Mouse (Mus musculus) fat pad, adult 2 months (tissue): ENCODE data around the gene Cep290.

Experiments
- DNase-seq: peaks from one replicate; pipeline ENCODE4 v3.0.0-alpha.2; 2011; ENCODE audit warnings: low read depth, low spot score; ENCODE audit errors: extremely low read depth

Gene Cep290

DNA sequence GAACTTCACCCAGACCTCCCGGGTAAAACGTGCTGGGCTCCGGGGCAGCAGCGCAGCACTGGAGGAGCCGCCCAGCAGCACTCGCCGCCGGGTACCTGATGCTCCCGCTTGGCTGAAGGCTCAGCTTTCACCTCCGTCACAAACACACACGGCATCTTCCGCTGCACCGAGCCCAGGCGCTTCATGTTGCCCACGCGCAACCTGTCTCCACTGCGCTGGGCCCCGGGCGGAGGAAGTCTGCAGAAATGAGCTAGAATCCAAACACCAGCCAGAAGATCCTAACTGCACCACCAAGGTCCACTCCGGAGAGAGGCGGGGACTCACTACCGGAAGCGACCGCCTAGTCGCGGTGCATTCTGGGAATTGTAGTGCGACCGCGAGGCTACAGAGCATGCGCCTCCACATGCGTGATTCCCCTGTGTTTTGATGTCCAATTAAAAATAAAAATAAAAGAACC, 101.6 kb downstream of the Cep290 start:
- DNase-seq = no peak

DNA sequence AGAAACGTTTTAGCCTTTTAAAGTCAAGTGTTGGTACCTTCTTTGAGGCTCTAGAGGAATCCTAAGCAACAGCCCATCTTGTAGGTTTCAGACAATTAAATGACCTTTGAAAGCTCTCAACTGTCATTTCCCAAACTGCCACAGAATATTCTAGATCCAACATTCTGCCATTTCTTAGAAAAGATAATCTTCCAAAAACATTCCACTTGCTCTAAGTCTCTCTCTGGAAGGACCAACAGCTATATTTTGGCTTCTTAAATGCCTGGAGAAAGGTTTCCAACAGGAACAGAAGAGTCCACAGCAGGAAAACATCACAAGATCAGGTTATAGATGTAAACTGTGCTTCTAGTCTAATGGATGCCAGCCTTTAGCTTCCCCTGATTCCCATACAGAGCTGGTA, 103.0 kb downstream of the Cep290 start, which contains the start of the genes 4930430F08Rik and 1700017N19Rik:
Gene 4930430F08Rik, minus strand, starts transcription at position 101 of the 400 bp plus-strand sequence.
Gene 1700017N19Rik, plus strand, starts transcription at position 162 of the 400 bp plus-strand sequence.
- DNase-seq = no peak

GRCm38 (mm10) chr10:100598339-100598738, 111.0 kb downstream of the Cep290 start:
- DNase-seq = no peak

- no peak for DNase-seq
Observed at GRCm38 (mm10) chr10:100603511-100603910, 116.2 kb downstream of the Cep290 start.

DNA sequence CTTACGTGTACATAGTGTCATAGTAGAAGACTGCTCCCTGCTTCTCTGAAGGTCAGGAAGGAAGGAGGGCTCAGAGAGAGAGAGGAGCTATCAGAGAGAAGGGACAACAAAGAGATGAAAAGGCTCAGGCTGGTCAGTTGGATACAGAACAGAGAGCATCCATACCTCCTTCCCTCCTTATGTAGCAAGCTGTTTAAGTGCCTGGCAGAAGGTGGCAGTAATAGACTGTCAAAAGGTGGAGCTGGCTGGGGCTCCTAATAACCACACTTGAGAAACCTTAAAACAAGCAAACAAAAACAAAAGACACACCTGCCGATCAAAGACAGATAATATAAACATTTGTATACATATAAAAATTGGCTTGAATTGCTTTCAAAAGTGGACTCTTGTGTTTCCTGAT, 116.9 kb downstream of the Cep290 start:
- DNase-seq = no peak

GRCm38 (mm10) chr10:100617233-100617903, 130.0 kb downstream of the Cep290 start:
- DNase-seq = no peak

GRCm38 (mm10) chr10:100619474-100619873, 132.1 kb downstream of the Cep290 start:
- no peak for DNase-seq

- DNase-seq = no peak
Observed at GRCm38 (mm10) chr10:100620040-100620439, 132.7 kb downstream of the Cep290 start.

DNA sequence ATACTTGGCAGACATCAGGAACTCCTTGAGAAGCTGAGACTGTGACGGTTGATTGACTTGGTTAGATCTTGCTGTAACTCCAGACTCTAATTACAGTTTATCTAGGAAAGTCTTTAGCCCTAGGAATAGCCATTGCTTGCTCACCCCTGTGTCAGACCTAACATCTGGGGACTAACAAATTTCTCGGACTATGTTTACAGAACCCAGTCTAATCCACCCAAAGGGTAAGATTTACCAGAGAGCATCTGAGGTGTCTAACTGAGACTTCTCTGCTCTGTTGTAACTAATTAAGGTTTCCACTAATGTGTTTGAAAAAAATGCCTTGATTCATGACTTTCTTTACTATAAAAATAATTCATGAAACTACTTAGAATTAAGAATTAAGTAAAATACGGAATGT, 135.1 kb downstream of the Cep290 start:
- DNase-seq = no peak
